Mouse (Mus musculus) small intestine, adult 2 months (tissue): Measurements from ENCODE around the gene Kcnip1. TPM values are rescaled to one million over a fixed set of nuclear protein-coding genes. Genes with fewer than 3 reads are reported as not detected.
A peak's percentile ranks its signal among the peaks of the same experiment; 100 is the strongest.

ENCODE experiments used
- H3K27ac ChIP-seq: fragments of 200-500 bp; 2 replicates; pipeline ENCODE4 v1.5.1; 2012; ENCODE audit warnings: low read depth, low read length, control low read depth, inconsistent platforms; ENCODE audit not compliant: insufficient read depth
- H3K27me3 ChIP-seq: fragments of 200-500 bp; 2 replicates; pipeline ENCODE4 v1.6.1; 2012; ENCODE audit warnings: mild to moderate bottlenecking, moderate library complexity, low read length, inconsistent platforms; ENCODE audit not compliant: control insufficient read depth, insufficient read depth
- H3K36me3 ChIP-seq: fragments of 200-500 bp; 2 replicates; pipeline ENCODE4 v1.6.1; 2012; ENCODE audit warnings: mild to moderate bottlenecking, low read length, control low read depth, inconsistent platforms; ENCODE audit not compliant: control insufficient read depth, insufficient read depth
- H3K4me1 ChIP-seq: fragments of 200-500 bp; 2 replicates; pipeline ENCODE4 v1.6.1; 2012; ENCODE audit warnings: low read length, inconsistent platforms, mixed read lengths; ENCODE audit not compliant: control insufficient read depth, insufficient read depth, insufficient read length
- H3K4me3 ChIP-seq: fragments of 200-500 bp; 2 replicates; pipeline ENCODE4 v1.5.1; 2012; ENCODE audit warnings: low read depth, mild to moderate bottlenecking, control low read depth, inconsistent platforms, low read length, moderate library complexity
- CTCF ChIP-seq: fragments of 200-500 bp; IDR thresholded peaks from 2 replicates; pipeline ENCODE4 v1.5.1; 2012; ENCODE audit warnings: low read depth, mild to moderate bottlenecking, control low read depth, inconsistent platforms, low read length, moderate library complexity, mixed read lengths; ENCODE audit not compliant: insufficient replicate concordance, insufficient read length; ENCODE audit errors: extremely low read depth
- POLR2A ChIP-seq: fragments of 200-500 bp; IDR thresholded peaks from 2 replicates; pipeline ENCODE4 v1.6.1; 2012; ENCODE audit warnings: low read depth, mild to moderate bottlenecking, control low read depth, inconsistent platforms, low read length, moderate library complexity
- WGBS: fragments of 180-500 bp; shearing (Covaris S2); methylation state at CpG from one replicate; pipeline ENCODE4 v1.1.7; 2018; 5-methylcytosine and 5-hydroxymethylcytosine counted together
- polyA plus RNA-seq: library from polyadenylated mRNA; depleted of rRNA; stranded (reverse); fragments of >200 nt; gene quantifications from 2 replicates; pipeline ENCODE4 v1.2.3, GENCODE M21; 2012

Gene Kcnip1
- polyA plus RNA-seq, 1 experiment: 0.08 TPM

GRCm38 (mm10) chr11:33951155-33951554 lies 41.8 kb downstream of the Kcnip1 start:
- no peaks in the 10 kb centered on the region for H3K27me3 ChIP-seq
- no peak for TF ChIP-seq CTCF
- no peak for TF ChIP-seq POLR2A
- H3K4me3 ChIP-seq: no peak overlapping the region
- no peaks in the 10 kb centered on the region for H3K36me3 ChIP-seq
- no peak overlapping the region for H3K27ac ChIP-seq
- no peaks in the 10 kb centered on the region for H3K4me1 ChIP-seq
- WGBS: 34% methylated on average over 5 of the region's 5 CpGs

DNA sequence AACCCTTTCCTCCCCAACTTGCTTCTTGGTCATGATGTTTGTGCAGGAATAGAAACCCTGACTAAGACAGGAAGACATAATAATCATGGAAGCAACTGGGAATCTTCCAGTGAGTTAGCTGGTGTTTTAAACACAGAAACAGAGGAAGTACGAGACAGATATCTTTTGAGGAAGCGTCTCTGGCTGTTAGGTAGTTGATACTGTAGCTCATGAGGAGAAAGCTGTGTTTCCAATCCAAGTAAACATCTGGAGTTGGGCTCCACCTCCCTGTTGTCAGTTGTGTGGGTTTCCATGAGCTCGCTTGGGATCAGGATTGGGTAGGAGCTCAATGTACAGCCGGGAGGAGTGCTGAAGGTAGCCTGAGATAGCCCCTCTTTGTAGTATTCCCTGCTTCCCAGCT lies 46.5 kb downstream of the Kcnip1 start:
- H3K27me3 ChIP-seq: no peaks in the 10 kb centered on the region
- H3K4me1 ChIP-seq: no peaks in the 10 kb centered on the region
- no peak overlapping the region for H3K4me3 ChIP-seq
- WGBS: 64% methylated on average over 4 of the region's 4 CpGs
- H3K27ac ChIP-seq: no peak overlapping the region
- H3K36me3 ChIP-seq: no peaks in the 10 kb centered on the region
- TF ChIP-seq CTCF (no peak), POLR2A (no peak)

- no peak overlapping the region for H3K4me3 ChIP-seq
- no peak overlapping the region for H3K27ac ChIP-seq
- H3K4me1 ChIP-seq: no peaks in the 10 kb centered on the region
- H3K36me3 ChIP-seq: no peaks in the 10 kb centered on the region
- WGBS: 81% methylated on average over 9 of the region's 9 CpGs
- no peak for TF ChIP-seq CTCF
- no peak for TF ChIP-seq POLR2A
- H3K27me3 ChIP-seq: no peaks in the 10 kb centered on the region
Observed at GRCm38 (mm10) chr11:33944786-33945328, 48.1 kb downstream of the Kcnip1 start.

DNA sequence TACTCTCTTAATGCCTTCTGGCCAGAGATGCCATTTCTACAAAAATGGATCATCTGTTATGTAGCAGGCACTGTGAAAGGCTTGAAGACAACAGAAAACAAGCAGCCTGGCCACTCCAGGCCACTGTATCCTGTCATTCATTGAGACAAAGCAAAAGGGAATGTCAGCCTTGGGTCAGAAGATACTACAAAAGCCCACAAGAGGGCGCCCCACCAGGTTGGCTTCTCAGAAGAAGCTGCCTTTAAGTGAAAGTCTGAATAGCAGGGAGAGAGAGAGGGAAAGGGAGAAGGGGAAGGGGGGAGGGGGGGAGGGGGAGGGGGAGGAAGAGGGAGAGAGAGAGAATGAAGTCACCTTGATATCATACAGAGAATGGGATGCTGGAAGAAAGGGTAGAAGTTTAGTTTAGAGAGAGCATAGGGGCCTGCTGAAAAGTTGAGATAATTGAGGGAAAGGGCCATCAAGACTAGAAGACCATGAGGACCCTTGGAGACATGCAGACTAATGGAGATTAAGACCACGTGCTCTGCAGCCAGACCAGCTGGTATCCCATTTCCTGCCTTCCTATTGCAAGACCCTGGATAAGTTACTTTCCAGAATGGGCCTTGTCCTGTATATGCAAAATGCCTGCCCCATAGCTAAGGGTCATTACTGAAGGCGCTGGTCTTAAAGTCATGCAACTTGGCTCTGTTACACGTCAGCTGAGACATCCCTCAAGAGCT lies 48.7 kb downstream of the Kcnip1 start:
- no peak for TF ChIP-seq POLR2A
- Histone ChIP-seq H3K27ac (no peak overlapping the region), H3K36me3 (no peaks in the 10 kb centered on the region), H3K4me1 (no peaks in the 10 kb centered on the region), H3K4me3 (no peak overlapping the region), H3K27me3 (no peaks in the 10 kb centered on the region)
- WGBS: 61% methylated on average over 4 of the region's 4 CpGs

GRCm38 (mm10) chr11:33943565-33943964 lies 49.4 kb downstream of the Kcnip1 start:
- no peaks in the 10 kb centered on the region for H3K27me3 ChIP-seq
- H3K36me3 ChIP-seq: no peaks in the 10 kb centered on the region
- TF ChIP-seq POLR2A: no peak
- TF ChIP-seq CTCF: no peak
- H3K27ac ChIP-seq: no peak overlapping the region
- H3K4me1 ChIP-seq: no peaks in the 10 kb centered on the region
- no peak overlapping the region for H3K4me3 ChIP-seq
- WGBS: 68% methylated on average over 1 of the region's 1 CpGs

DNA sequence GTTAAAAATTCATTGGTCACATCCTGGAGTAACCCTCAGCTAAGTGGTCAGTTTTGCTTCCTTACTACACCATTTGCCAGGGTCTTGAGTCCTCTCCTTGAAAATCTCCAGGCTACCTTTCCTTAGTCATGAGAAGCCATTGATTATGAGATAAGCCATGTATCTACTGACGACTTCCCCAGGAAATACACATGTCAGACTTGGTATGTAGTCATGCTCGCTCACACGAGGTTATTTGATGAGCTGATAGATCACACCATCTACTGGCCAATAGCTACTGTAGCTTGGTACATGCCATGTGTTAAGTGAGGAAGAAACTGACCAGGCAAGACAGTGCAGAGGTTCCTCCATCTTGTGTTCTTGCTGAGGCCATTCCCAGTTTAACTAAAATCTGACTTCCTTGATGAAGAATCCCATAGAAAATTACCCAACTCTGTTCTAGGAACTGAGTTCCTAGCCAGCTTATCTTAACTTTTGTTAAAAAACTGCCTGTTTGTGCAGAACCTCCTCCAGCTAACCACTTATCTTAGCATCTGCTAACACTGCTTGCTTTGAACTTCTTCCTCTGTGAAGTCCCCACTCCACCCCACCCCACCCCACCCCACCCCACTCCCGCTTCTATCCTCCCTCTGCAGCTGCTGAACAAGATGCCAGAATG lies 53.4 kb downstream of the Kcnip1 start:
- TF ChIP-seq POLR2A (no peak), CTCF (no peak)
- H3K36me3 ChIP-seq: no peaks in the 10 kb centered on the region
- no peaks in the 10 kb centered on the region for H3K27me3 ChIP-seq
- no peak overlapping the region for H3K4me3 ChIP-seq
- no peaks in the 10 kb centered on the region for H3K4me1 ChIP-seq
- WGBS: 51% methylated on average over 4 of the region's 4 CpGs
- peak overlapping the region; percentile 46 for H3K27ac ChIP-seq

DNA sequence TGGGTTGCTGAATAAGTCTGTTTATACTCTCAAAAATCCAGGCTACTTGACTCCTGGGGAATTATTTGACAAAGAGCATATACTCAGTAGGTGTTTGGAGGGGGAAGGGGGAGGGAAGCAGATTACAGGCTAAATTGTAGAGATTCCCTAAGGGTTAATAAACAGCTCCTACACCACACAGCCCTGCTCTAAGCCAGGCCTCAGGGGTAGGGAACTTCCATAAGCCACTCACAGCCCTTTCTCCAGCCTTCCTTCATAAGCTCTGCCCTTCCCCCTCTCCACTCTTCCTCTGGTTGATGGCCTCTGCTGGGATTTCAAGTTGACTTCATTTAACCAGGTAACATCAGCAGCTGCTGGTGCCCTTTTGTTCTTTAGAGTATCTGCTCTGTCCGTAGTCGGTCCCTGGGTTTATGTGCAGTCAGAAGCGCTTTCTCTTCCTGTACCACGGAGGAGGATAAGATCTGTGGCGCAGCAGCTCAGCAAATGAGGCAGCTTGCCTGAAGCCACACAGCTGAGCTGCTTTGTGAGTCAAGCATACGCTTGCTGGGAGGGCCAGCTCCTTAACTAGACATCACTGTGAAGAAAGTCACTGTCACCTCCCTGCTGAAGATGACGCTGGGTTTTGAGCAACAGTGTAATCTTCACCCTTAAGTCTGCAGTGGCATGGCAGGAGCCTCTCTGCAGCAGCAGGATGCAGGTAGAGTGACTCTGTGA lies 54.2 kb downstream of the Kcnip1 start:
- no peak overlapping the region for H3K4me3 ChIP-seq
- 58% methylated on average over 7 of the region's 7 CpGs for WGBS
- peak overlapping the region; percentile 46 for H3K27ac ChIP-seq
- no peaks in the 10 kb centered on the region for H3K4me1 ChIP-seq
- H3K36me3 ChIP-seq: no peaks in the 10 kb centered on the region
- H3K27me3 ChIP-seq: no peaks in the 10 kb centered on the region
- TF ChIP-seq POLR2A (no peak), CTCF (no peak)
